15 mouse cellular contexts compared by ENCODE assay signal in genomic region chr17:10448417-10448816, GRCm38 (mm10).
DNase-seq lines count a peak whose midpoint lies in the region; ATAC-seq and TF ChIP-seq lines count a peak whose summit lies in the region.
"Had no signal": no experiment of that assay in that cellular context is flagged by ENCODE, and none has a peak within 500 bp of the region (broad histone marks: within the 10 kb centered on the region; RNA-seq: fewer than 3 reads in every experiment).

No protein-coding gene starts in this region.

- H3K4me3 ChIP-seq in heart, embryonic 15.5 days, result no peak overlapping the region
- H3K4me3 ChIP-seq in heart, adult 2 months, result no peak overlapping the region
- no peak overlapping the region for H3K4me3 ChIP-seq in midbrain, embryonic 10.5 days
- no peak overlapping the region for H3K4me3 ChIP-seq in midbrain, embryonic 16.5 days (ENCODE audit: low read depth, low read length)
- no peak overlapping the region for H3K4me3 ChIP-seq in forebrain, embryonic 10.5 days
- no peak overlapping the region for H3K4me3 ChIP-seq in midbrain, postnatal 0 days (ENCODE audit: low read depth, low read length)
- H3K4me3 ChIP-seq: limb, embryonic 13.5 days; liver, embryonic 15.5 days had no signal

- H3K79me2 ChIP-seq in heart, adult 2 months (replicated peaks; ENCODE audit: control insufficient read depth, insufficient read depth, low read length), result no peaks in the 10 kb centered on the region

- TF ChIP-seq CTCF in heart, adult 2 months (IDR thresholded peaks at IDR 0.05), result no peak
- TF ChIP-seq CTCF in midbrain, postnatal 0 days (IDR thresholded peaks at IDR 0.05), result no peak

- no peak for DNase-seq in heart, adult 2 months
- DNase-seq in midbrain, embryonic 10.5 days (ENCODE audit: low spot score), result no peak
- no peak for DNase-seq in forebrain, embryonic 10.5 days (ENCODE audit: extremely low spot score, low spot score)
- DNase-seq in midbrain, postnatal 0 days (ENCODE audit: low spot score), result peak; percentile 18
- DNase-seq in urinary bladder, postnatal 25 days (ENCODE audit: low spot score), result no peak
- DNase-seq: adrenal gland, postnatal 10 days; cerebellum, adult 9-11 months; embryo, embryonic 11 days; kidney, adult 2 months; kidney, postnatal 36 days; right cerebral cortex, postnatal 25 days had no signal

- no peaks in the 10 kb centered on the region for H3K9me3 ChIP-seq in heart, embryonic 15.5 days (replicated peaks)
- peaks cover 2% of the 10 kb centered on the region; the same call in 1 of the 2 replicates for H3K9me3 ChIP-seq in midbrain, embryonic 10.5 days (replicated peaks)
- no peaks in the 10 kb centered on the region for H3K9me3 ChIP-seq in midbrain, embryonic 16.5 days (replicated peaks; ENCODE audit: control insufficient read depth, low read length, poor library complexity, severe bottlenecking)
- peaks cover 4% of the 10 kb centered on the region; the same call in 1 of the 2 replicates for H3K9me3 ChIP-seq in forebrain, embryonic 10.5 days
- H3K9me3 ChIP-seq in midbrain, postnatal 0 days (ENCODE audit: low read length), result no peaks in the 10 kb centered on the region
- H3K9me3 ChIP-seq: limb, embryonic 13.5 days; liver, embryonic 15.5 days had no signal

- WGBS in heart, embryonic 15.5 days, result 47% methylated on average over 5 of the region's 5 CpGs
- 73% methylated on average over 5 of the region's 5 CpGs for WGBS in heart, adult 2 months
- WGBS in midbrain, embryonic 10.5 days, result 73% methylated on average over 5 of the region's 5 CpGs
- 44% methylated on average over 5 of the region's 5 CpGs for WGBS in midbrain, embryonic 16.5 days
- 71% methylated on average over 5 of the region's 5 CpGs for WGBS in forebrain, embryonic 10.5 days
- 47% methylated on average over 5 of the region's 5 CpGs for WGBS in midbrain, postnatal 0 days

- intact Hi-C loops in heart, adult 2 months (cut with DNase I), result no loop called here

- ATAC-seq in heart, embryonic 15.5 days (replicated peaks; ENCODE audit: insufficient number of reproducible peaks, insufficient read depth, low FRiP score, low read depth), result no peak
- no peak for ATAC-seq in midbrain, embryonic 16.5 days
- ATAC-seq in midbrain, postnatal 0 days (ENCODE audit: low FRiP score), result no peak

- TF ChIP-seq POLR2A in heart, adult 2 months (IDR thresholded peaks at IDR 0.05; ENCODE audit: insufficient read depth, low read depth, low read length), result no peak

- no peaks in the 10 kb centered on the region for H3K27me3 ChIP-seq in heart, embryonic 15.5 days
- H3K27me3 ChIP-seq in heart, adult 2 months (ENCODE audit: control insufficient read depth, insufficient read depth, low read length), result no peaks in the 10 kb centered on the region
- no peaks in the 10 kb centered on the region for H3K27me3 ChIP-seq in midbrain, embryonic 10.5 days (ENCODE audit: low read depth, poor library complexity, severe bottlenecking)
- H3K27me3 ChIP-seq in midbrain, embryonic 16.5 days (ENCODE audit: control insufficient read depth, insufficient read depth, low read depth, low read length), result no peaks in the 10 kb centered on the region
- H3K27me3 ChIP-seq in forebrain, embryonic 10.5 days (ENCODE audit: poor library complexity, severe bottlenecking), result no peaks in the 10 kb centered on the region
- no peaks in the 10 kb centered on the region for H3K27me3 ChIP-seq in midbrain, postnatal 0 days (ENCODE audit: insufficient read depth, low read length)
- H3K27me3 ChIP-seq: limb, embryonic 13.5 days; liver, embryonic 15.5 days had no signal

- H3K27ac ChIP-seq in heart, embryonic 15.5 days, result peak overlapping the region; percentile 83; the same call in 1 of the 2 replicates
- H3K27ac ChIP-seq in heart, adult 2 months, result no peak overlapping the region; the same call in 1 of the 2 replicates
- peak overlapping the region; percentile 53; the same call in 1 of the 2 replicates for H3K27ac ChIP-seq in midbrain, embryonic 10.5 days (replicated peaks)
- H3K27ac ChIP-seq in midbrain, embryonic 16.5 days (ENCODE audit: low read length), result no peak overlapping the region
- peak overlapping the region; percentile 63; the same call in 1 of the 2 replicates for H3K27ac ChIP-seq in forebrain, embryonic 10.5 days
- H3K27ac ChIP-seq in midbrain, postnatal 0 days (ENCODE audit: low read depth, low read length), result no peak overlapping the region
- H3K27ac ChIP-seq: liver, embryonic 15.5 days had no signal

- H3K36me3 ChIP-seq in heart, embryonic 15.5 days, result no peaks in the 10 kb centered on the region
- no peaks in the 10 kb centered on the region for H3K36me3 ChIP-seq in heart, adult 2 months (ENCODE audit: control insufficient read depth, insufficient read depth, low read length)
- no peaks in the 10 kb centered on the region for H3K36me3 ChIP-seq in midbrain, embryonic 10.5 days
- H3K36me3 ChIP-seq in midbrain, embryonic 16.5 days (ENCODE audit: control insufficient read depth, insufficient read depth, low read length), result no peaks in the 10 kb centered on the region
- H3K36me3 ChIP-seq in forebrain, embryonic 10.5 days (replicated peaks), result no peaks in the 10 kb centered on the region
- no peaks in the 10 kb centered on the region for H3K36me3 ChIP-seq in midbrain, postnatal 0 days (ENCODE audit: insufficient read depth, low read length)
- H3K36me3 ChIP-seq: limb, embryonic 13.5 days; liver, embryonic 15.5 days had no signal

- H3K9ac ChIP-seq in heart, embryonic 15.5 days, result no peak overlapping the region
- no peak overlapping the region for H3K9ac ChIP-seq in heart, adult 2 months (ENCODE audit: low read depth, low read length)
- H3K9ac ChIP-seq in midbrain, embryonic 16.5 days (ENCODE audit: low read depth, low read length), result no peak overlapping the region
- no peak overlapping the region for H3K9ac ChIP-seq in midbrain, postnatal 0 days (replicated peaks; ENCODE audit: low read length, poor library complexity, severe bottlenecking)
- H3K9ac ChIP-seq: limb, embryonic 13.5 days; liver, embryonic 15.5 days had no signal

- TF ChIP-seq EP300 in heart, adult 2 months (IDR thresholded peaks at IDR 0.05; ENCODE audit: insufficient read depth, low read depth, low read length), result no peak

- H3K4me1 ChIP-seq in heart, embryonic 15.5 days (replicated peaks), result peaks cover 37% of the 10 kb centered on the region
- peaks cover 15% of the 10 kb centered on the region for H3K4me1 ChIP-seq in heart, adult 2 months (ENCODE audit: control insufficient read depth, insufficient read depth, low read length)
- H3K4me1 ChIP-seq in midbrain, embryonic 10.5 days, result peaks cover 50% of the 10 kb centered on the region
- H3K4me1 ChIP-seq in midbrain, embryonic 16.5 days (ENCODE audit: control insufficient read depth, insufficient read depth, low read length), result no peaks in the 10 kb centered on the region; the same call in 1 of the 2 replicates
- peaks cover 45% of the 10 kb centered on the region for H3K4me1 ChIP-seq in forebrain, embryonic 10.5 days
- 0 out of 2 replicates have a peak, but pooled peaks cover 2% of the 10 kb centered on the region for H3K4me1 ChIP-seq in midbrain, postnatal 0 days (ENCODE audit: insufficient read depth, low read length)
- H3K4me1 ChIP-seq: liver, embryonic 15.5 days had no signal

- no peak overlapping the region for H3K4me2 ChIP-seq in heart, embryonic 15.5 days
- H3K4me2 ChIP-seq in midbrain, embryonic 16.5 days (ENCODE audit: low read length), result no peak overlapping the region
- H3K4me2 ChIP-seq in midbrain, postnatal 0 days (ENCODE audit: low read depth, low read length, poor library complexity, severe bottlenecking), result no peak overlapping the region
- H3K4me2 ChIP-seq: limb, embryonic 13.5 days; liver, embryonic 15.5 days had no signal

Comparison
In these comparisons a context has a peak if more than half of its experiments do, and no peak if none do; other contexts are left out.
1. H3K27ac ChIP-seq: peak in heart, embryonic 15.5 days (single experiment), midbrain, embryonic 10.5 days (single experiment) and forebrain, embryonic 10.5 days (single experiment); none in heart, adult 2 months (single experiment), midbrain, embryonic 16.5 days (single experiment) and midbrain, postnatal 0 days (single experiment).